Mouse (Mus musculus) hindbrain, embryonic 10.5 days (tissue): Measurements from ENCODE around the gene Cdk10. TPM values are rescaled to one million over a fixed set of nuclear protein-coding genes. Genes with fewer than 3 reads are reported as not detected.

Source experiments
- polyA plus RNA-seq: library from polyadenylated mRNA; unstranded; fragments of >200 nt; fragmentation: Nextera tagmentation; extraction: Ambion mirVana; gene quantifications from 2 replicates; pipeline ENCODE4 v1.2.1, GENCODE M21; 2016

Gene Cdk10
- polyA plus RNA-seq, 1 experiment from 2014 or later: 37.2 TPM

Other genes with a start within 250 kb of the Cdk10 start
- gene Ankrd11, start 182.6 kb upstream of the Cdk10 start, polyA plus RNA-seq: 31.4 and 34.3 TPM in 2 replicates
- 56.6 and 58.2 TPM in 2 replicates for gene Spg7, start 161.9 kb upstream of the Cdk10 start, polyA plus RNA-seq
- 1,248 and 1,330 TPM in 2 replicates for gene Rpl13, start 122.5 kb upstream of the Cdk10 start, polyA plus RNA-seq
- gene Cpne7, start 107.5 kb upstream of the Cdk10 start, polyA plus RNA-seq: 0.12 and 0.63 TPM in 2 replicates
- 4.3 and 5.8 TPM in 2 replicates for gene Sult5a1, start 66.5 kb upstream of the Cdk10 start, polyA plus RNA-seq
- 3.2 and 4.9 TPM in 2 replicates for gene Dpep1, start 38.6 kb upstream of the Cdk10 start, polyA plus RNA-seq
- gene Chmp1a, start 12.1 kb upstream of the Cdk10 start, polyA plus RNA-seq: 142 and 158 TPM in 2 replicates
- gene Spata33, start 12.0 kb upstream of the Cdk10 start, polyA plus RNA-seq: 5.3 and 5.7 TPM in 2 replicates
- gene Spata2l, start 11.4 kb downstream of the Cdk10 start, polyA plus RNA-seq: 2.3 and 3.3 TPM in 2 replicates
- gene Zfp276, start 29.4 kb downstream of the Cdk10 start, polyA plus RNA-seq: 30.6 and 36.0 TPM in 2 replicates
- gene Vps9d1, start 29.5 kb downstream of the Cdk10 start, polyA plus RNA-seq: 26.8 and 31.7 TPM in 2 replicates
- 35.3 and 40.9 TPM in 2 replicates for gene Fanca, start 93.7 kb downstream of the Cdk10 start, polyA plus RNA-seq
- gene Spire2, start 107.9 kb downstream of the Cdk10 start, polyA plus RNA-seq: 10.8 and 19.5 TPM in 2 replicates
- gene Tcf25, start 148.9 kb downstream of the Cdk10 start, polyA plus RNA-seq: 159 and 169 TPM in 2 replicates
- gene Mc1r, start 182.3 kb downstream of the Cdk10 start, polyA plus RNA-seq: 0.05 and 0.21 TPM in 2 replicates
- 560 and 909 TPM in 2 replicates for gene Tubb3, start 186.6 kb downstream of the Cdk10 start, polyA plus RNA-seq
- 40.9 and 42.3 TPM in 2 replicates for gene Def8, start 198.7 kb downstream of the Cdk10 start, polyA plus RNA-seq